Mouse (Mus musculus): ENCODE data around the gene Pnmal1.

- TF ChIP-seq GATA1 (IDR thresholded peaks at IDR 0.05; ENCODE audit: borderline replicate concordance, low read length): no peak
- no peak for TF ChIP-seq FLI1 (IDR thresholded peaks at IDR 0.05; ENCODE audit: low read length)
Measured at GRCm38 (mm10) chr7:16946441-16947348, 12.8 kb upstream of the Pnmal1 start.
